Mouse (Mus musculus) intestine, embryonic 14.5 days (tissue): Measurements from ENCODE around the gene Rps27rt. TPM values are rescaled to one million over a fixed set of nuclear protein-coding genes. Genes with fewer than 3 reads are reported as not detected.
"Not testable (repeated sequence)": the region's sequence is repeated elsewhere in the genome, so short reads cannot be mapped to it uniquely, and the experiment has no call there.

Experiments
- ATAC-seq: fragments of 200-750 bp; cut with Nextera tagmentation; replicated peaks from 2 replicates; pipeline ENCODE4 v1.8.0; 2017; ENCODE audit warnings: low read depth, moderate number of reproducible peaks, moderate TSS enrichment, moderate library complexity; ENCODE audit not compliant: low FRiP score, low TSS enrichment
- DNase-seq: peaks from one replicate; pipeline ENCODE4 v3.0.0-alpha.2; 2018; ENCODE audit warnings: low spot score
- H3K27ac ChIP-seq: fragments of 300-500 bp; sonication (generic); 2 replicates; pipeline ENCODE4 v1.5.1; 2014; ENCODE audit warnings: low read depth, mild to moderate bottlenecking, control low read depth
- H3K27me3 ChIP-seq: fragments of 300-500 bp; sonication (generic); replicated peaks from 2 replicates; pipeline ENCODE4 v1.6.1; 2014; ENCODE audit warnings: low read length, control low read depth; ENCODE audit not compliant: control insufficient read depth, insufficient read depth
- H3K36me3 ChIP-seq: fragments of 300-500 bp; sonication (generic); 2 replicates; pipeline ENCODE4 v1.6.1; 2014; ENCODE audit warnings: low read length, control low read depth; ENCODE audit not compliant: control insufficient read depth, insufficient read depth
- H3K4me1 ChIP-seq: fragments of 300-500 bp; sonication (generic); replicated peaks from 2 replicates; pipeline ENCODE4 v1.6.1; 2014; ENCODE audit warnings: low read length, control low read depth, mixed read lengths; ENCODE audit not compliant: control insufficient read depth, insufficient read depth
- H3K4me2 ChIP-seq: fragments of 300-500 bp; sonication (generic); 2 replicates; pipeline ENCODE4 v1.6.1; 2014; ENCODE audit warnings: low read length
- H3K4me3 ChIP-seq: fragments of 300-500 bp; sonication (generic); 2 replicates; pipeline ENCODE4 v1.5.1; 2014; ENCODE audit warnings: low read depth, low read length, control low read depth, mixed read lengths
- H3K9ac ChIP-seq: fragments of 300-500 bp; sonication (generic); 2 replicates; pipeline ENCODE4 v1.6.1; 2014; ENCODE audit warnings: mild to moderate bottlenecking, low read length
- H3K9me3 ChIP-seq: fragments of 300-500 bp; sonication (generic); 2 replicates; pipeline ENCODE4 v1.6.1; 2016; ENCODE audit warnings: low read length, control low read depth; ENCODE audit not compliant: control insufficient read depth
- WGBS: fragments of 180-500 bp; shearing (Covaris S2); extraction: QIAGEN DNeasy Blood & Tissue Kit; methylation state at CpG from one replicate; pipeline ENCODE4 v1.1.7; 2014; 5-methylcytosine and 5-hydroxymethylcytosine counted together
- polyA plus RNA-seq: library from polyadenylated mRNA; unstranded; fragments of >200 nt; fragmentation: Nextera tagmentation; extraction: Ambion mirVana; gene quantifications from 2 replicates; pipeline ENCODE4 v1.2.1, GENCODE M21; 2014

Gene Rps27rt
- polyA plus RNA-seq, 1 experiment from 2014 or later: 593 TPM

GRCm38 (mm10) chr9:114977461-114978280, 4.9 kb downstream of the Rps27rt start:
- Histone ChIP-seq H3K4me1 (peaks cover 5% of the 10 kb centered on the region; the same call in 1 of the 2 replicates), H3K27me3 (no peaks in the 10 kb centered on the region; the same call in 1 of the 2 replicates), H3K27ac (no peak overlapping the region), H3K36me3 (no peaks in the 10 kb centered on the region), H3K4me2 (peak overlapping the region; percentile 77), H3K9ac (peak overlapping the region; percentile 72), H3K4me3 (peak overlapping the region; percentile 70), H3K9me3 (no peaks in the 10 kb centered on the region)
- 9% methylated on average over 31 of the region's 31 CpGs for WGBS
- DNase-seq: no peak
- ATAC-seq: peak; percentile 9

- not testable (repeated sequence) for H3K27me3 ChIP-seq, H3K4me2 ChIP-seq, ATAC-seq, H3K36me3 ChIP-seq, H3K4me1 ChIP-seq, H3K4me3 ChIP-seq, H3K9ac ChIP-seq, H3K27ac ChIP-seq, H3K9me3 ChIP-seq, DNase-seq
- 84% methylated on average over 7 of the region's 7 CpGs for WGBS
Observed at GRCm38 (mm10) chr9:114966286-114966685, 16.3 kb downstream of the Rps27rt start.

- no peak overlapping the region for H3K4me2 ChIP-seq
- no peak overlapping the region for H3K27ac ChIP-seq
- no peaks in the 10 kb centered on the region for H3K9me3 ChIP-seq
- H3K9ac ChIP-seq: no peak overlapping the region
- H3K4me1 ChIP-seq: no peaks in the 10 kb centered on the region
- no peak for DNase-seq
- 54% methylated on average over 3 of the region's 3 CpGs for WGBS
- no peaks in the 10 kb centered on the region for H3K36me3 ChIP-seq
- no peaks in the 10 kb centered on the region for H3K27me3 ChIP-seq
- no peak overlapping the region for H3K4me3 ChIP-seq
- ATAC-seq: no peak
Observed at GRCm38 (mm10) chr9:114964093-114964492, 18.4 kb downstream of the Rps27rt start.

- no peak overlapping the region for H3K4me3 ChIP-seq
- H3K9me3 ChIP-seq: no peaks in the 10 kb centered on the region
- H3K9ac ChIP-seq: no peak overlapping the region
- H3K27me3 ChIP-seq: no peaks in the 10 kb centered on the region
- H3K36me3 ChIP-seq: no peaks in the 10 kb centered on the region
- no peak overlapping the region for H3K4me2 ChIP-seq
- ATAC-seq (no peak), DNase-seq (no peak)
- 73% methylated on average over 6 of the region's 6 CpGs for WGBS
- no peaks in the 10 kb centered on the region for H3K4me1 ChIP-seq
- no peak overlapping the region for H3K27ac ChIP-seq
Observed at GRCm38 (mm10) chr9:114960844-114961243, 21.7 kb downstream of the Rps27rt start.

- Histone ChIP-seq H3K9ac (no peak overlapping the region), H3K9me3 (no peaks in the 10 kb centered on the region), H3K4me1 (no peaks in the 10 kb centered on the region), H3K4me2 (no peak overlapping the region), H3K27ac (no peak overlapping the region), H3K4me3 (no peak overlapping the region), H3K27me3 (no peaks in the 10 kb centered on the region), H3K36me3 (no peaks in the 10 kb centered on the region)
- 67% methylated on average over 4 of the region's 4 CpGs for WGBS
- ATAC-seq: no peak
- DNase-seq: no peak
Observed at GRCm38 (mm10) chr9:114960043-114960789, 22.3 kb downstream of the Rps27rt start.

GRCm38 (mm10) chr9:114956945-114957344, 25.6 kb downstream of the Rps27rt start:
- peak; percentile 65 for DNase-seq
- 43% methylated on average over 5 of the region's 5 CpGs for WGBS
- Histone ChIP-seq H3K36me3 (no peaks in the 10 kb centered on the region), H3K9me3 (no peaks in the 10 kb centered on the region), H3K27me3 (no peaks in the 10 kb centered on the region), H3K4me1 (no peaks in the 10 kb centered on the region), H3K27ac (no peak overlapping the region), H3K4me3 (no peak overlapping the region), H3K4me2 (no peak overlapping the region), H3K9ac (no peak overlapping the region)
- peak; percentile 66; the same call in 1 of the 2 replicates for ATAC-seq

- Histone ChIP-seq H3K4me1 (0 out of 2 replicates have a peak, but pooled peaks cover 3% of the 10 kb centered on the region), H3K36me3 (no peaks in the 10 kb centered on the region), H3K27me3 (no peaks in the 10 kb centered on the region), H3K4me3 (no peak overlapping the region), H3K9me3 (no peaks in the 10 kb centered on the region), H3K4me2 (no peak overlapping the region), H3K27ac (no peak overlapping the region), H3K9ac (no peak overlapping the region)
- DNase-seq: no peak
- ATAC-seq: no peak
- WGBS: 86% methylated on average over 11 of the region's 11 CpGs
Observed at GRCm38 (mm10) chr9:114955340-114955739, 27.2 kb downstream of the Rps27rt start.

GRCm38 (mm10) chr9:114952866-114953265, 29.7 kb downstream of the Rps27rt start:
- Histone ChIP-seq H3K4me3 (no peak overlapping the region), H3K36me3 (no peaks in the 10 kb centered on the region), H3K9me3 (no peaks in the 10 kb centered on the region), H3K4me1 (0 out of 2 replicates have a peak, but pooled peaks cover 4% of the 10 kb centered on the region), H3K27me3 (no peaks in the 10 kb centered on the region), H3K4me2 (no peak overlapping the region), H3K27ac (no peak overlapping the region), H3K9ac (no peak overlapping the region)
- ATAC-seq (no peak), DNase-seq (no peak)
- WGBS: 52% methylated on average over 1 of the region's 1 CpGs
